Mouse (Mus musculus) left cerebral cortex, adult 8-10 months (tissue): ENCODE measurements around the gene Sdc4. TPM values are rescaled to one million over a fixed set of nuclear protein-coding genes. Genes with fewer than 3 reads are reported as not detected.

Experiments
- DNase-seq, 2 experiments: peaks; one replicate each; pipeline ENCODE4 v3.0.0; 2022; ENCODE audit warnings: low spot score in 2 of 2
- total RNA-seq, 4 experiments: library from RNA; stranded (reverse); gene quantifications; 2 replicates each; pipeline ENCODE4 v1.2.4; 2022

Sdc4 gene
- total RNA-seq, 4 experiments from 2014 or later: 81.2 to 117 (median 89.0) TPM

GRCm38 (mm10) chr2:164449341-164450042 is 5.8 kb upstream of the Sdc4 start:
- no peak for DNase-seq

GRCm38 (mm10) chr2:164448921-164449320 is 5.2 kb upstream of the Sdc4 start:
- no peak for DNase-seq

- no peak for DNase-seq
Observed at GRCm38 (mm10) chr2:164448140-164448539, 4.5 kb upstream of the Sdc4 start.

DNA sequence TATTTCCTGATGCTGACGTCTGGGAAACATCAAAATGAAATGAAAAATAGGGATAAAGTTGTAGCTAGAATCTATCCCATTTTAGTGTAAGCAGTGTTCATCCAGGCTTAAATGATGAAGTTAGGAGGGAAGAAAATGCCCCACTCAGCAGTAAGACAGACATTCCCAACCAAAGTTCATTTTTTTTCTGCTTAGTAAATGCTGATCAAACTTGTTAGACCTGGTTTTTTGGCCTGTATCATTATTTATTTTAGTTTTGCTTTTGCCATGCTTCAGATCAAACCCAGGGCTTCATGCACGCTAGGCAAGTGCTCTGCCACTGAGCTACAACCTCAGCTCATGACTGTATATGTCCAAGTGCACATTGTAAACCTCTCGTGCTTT is 2.4 kb upstream of the Sdc4 start:
- DNase-seq: no peak

DNA sequence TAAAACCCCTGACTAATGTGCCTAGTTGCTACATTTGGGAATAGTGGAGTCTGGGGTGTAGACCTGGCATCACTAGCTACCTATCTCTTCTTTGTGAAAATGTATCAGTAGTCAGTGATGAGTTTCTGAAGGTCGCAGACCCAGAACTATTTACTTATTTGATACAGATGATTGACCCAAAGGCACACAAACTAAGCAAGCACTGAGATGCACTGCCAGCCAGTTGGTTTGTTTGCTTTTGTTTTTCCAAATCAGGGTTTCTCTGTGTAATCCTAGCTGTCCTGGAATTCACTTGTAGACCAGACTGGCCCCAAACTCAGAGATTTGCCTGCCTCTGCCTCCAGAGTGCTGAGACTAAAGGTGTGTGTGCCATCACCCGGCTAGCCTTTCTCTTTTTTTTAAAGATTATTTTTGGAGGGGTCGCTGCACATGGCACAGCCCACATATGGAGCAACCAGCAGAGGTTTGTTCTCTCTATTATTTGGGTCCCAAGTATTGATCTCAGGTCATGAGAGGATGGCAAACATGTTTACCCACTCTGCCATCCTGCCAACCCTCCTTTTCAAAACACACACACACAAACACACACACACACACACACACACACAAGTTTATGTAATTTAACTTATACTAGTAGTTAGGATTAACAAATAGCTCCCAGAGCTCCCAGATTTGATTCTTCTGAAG is 1.9 kb upstream of the Sdc4 start:
- no peak for DNase-seq

DNA sequence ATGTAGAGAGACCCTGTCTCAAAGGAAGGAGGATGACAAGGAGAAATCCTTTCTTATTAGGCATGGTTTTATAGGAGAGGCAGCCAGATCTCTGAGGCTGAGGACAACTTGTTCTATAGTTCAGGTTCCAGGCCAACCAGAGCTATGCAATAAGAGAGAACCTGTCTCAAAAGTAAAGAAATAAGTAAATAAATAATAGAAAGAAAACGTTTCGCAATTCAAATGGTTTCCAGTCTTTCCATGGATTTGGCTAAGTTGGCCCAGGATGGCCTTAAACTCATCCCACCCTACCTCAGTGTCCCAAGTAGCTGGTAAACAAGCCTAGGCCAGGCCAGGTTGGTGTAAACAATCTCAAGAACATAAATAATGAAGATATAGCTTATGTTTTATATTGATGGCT is 1.0 kb upstream of the Sdc4 start:
- no peak for DNase-seq

- peak in 1 of 2 experiments; percentile 60 for DNase-seq
Observed at GRCm38 (mm10) chr2:164443051-164443437, 643 bp downstream of the Sdc4 start.

- no peak for DNase-seq
Observed at GRCm38 (mm10) chr2:164442315-164443050, 1.2 kb downstream of the Sdc4 start.

DNA sequence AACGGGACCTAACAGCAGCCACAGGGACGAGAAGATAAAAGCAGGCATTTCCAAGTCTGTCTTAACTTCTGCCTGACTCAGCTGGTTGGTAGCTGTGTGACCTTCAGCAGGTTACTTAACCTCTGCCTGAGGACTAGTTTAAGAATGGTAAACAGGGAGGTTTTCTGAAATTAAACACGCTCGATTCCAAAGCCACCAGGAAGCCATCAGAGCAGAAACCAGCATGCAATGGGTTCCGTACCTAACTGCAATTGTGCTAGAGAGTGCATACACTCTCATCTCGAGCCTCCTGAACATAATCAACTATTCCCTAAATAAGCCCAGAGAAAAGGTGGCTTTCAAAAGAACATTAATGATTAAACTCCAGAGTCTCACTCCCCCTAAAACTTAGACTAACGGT is 2.0 kb downstream of the Sdc4 start:
- DNase-seq: no peak

- DNase-seq: no peak
Observed at GRCm38 (mm10) chr2:164441155-164441554, 2.5 kb downstream of the Sdc4 start.

GRCm38 (mm10) chr2:164440314-164440713 is 3.4 kb downstream of the Sdc4 start:
- no peak for DNase-seq

GRCm38 (mm10) chr2:164439001-164439421 is 4.7 kb downstream of the Sdc4 start:
- DNase-seq: peak in 1 of 2 experiments; percentile 45

GRCm38 (mm10) chr2:164438257-164438656 is 5.4 kb downstream of the Sdc4 start:
- no peak for DNase-seq

GRCm38 (mm10) chr2:164437710-164438109 is 6.0 kb downstream of the Sdc4 start:
- no peak for DNase-seq

DNA sequence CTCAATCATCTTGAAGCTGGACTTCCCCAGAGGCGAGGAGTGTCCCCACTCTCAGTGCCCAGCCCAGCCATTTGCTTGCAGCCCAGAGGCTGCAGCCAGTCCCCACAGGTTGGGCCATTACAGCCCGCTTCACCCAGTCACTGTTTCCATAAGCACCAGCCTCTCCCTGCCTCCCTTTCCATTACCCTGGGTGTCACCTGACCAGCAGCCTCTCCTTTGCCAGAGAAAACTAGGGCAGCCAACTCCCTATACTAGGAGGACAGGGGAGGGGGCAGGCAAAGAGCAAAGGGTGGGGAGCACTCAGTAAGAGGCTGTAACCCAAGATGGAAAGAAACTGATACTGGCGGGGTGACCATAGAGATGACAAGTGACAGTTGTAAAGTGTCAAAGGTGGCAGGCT is 6.7 kb downstream of the Sdc4 start:
- no peak for DNase-seq

DNA sequence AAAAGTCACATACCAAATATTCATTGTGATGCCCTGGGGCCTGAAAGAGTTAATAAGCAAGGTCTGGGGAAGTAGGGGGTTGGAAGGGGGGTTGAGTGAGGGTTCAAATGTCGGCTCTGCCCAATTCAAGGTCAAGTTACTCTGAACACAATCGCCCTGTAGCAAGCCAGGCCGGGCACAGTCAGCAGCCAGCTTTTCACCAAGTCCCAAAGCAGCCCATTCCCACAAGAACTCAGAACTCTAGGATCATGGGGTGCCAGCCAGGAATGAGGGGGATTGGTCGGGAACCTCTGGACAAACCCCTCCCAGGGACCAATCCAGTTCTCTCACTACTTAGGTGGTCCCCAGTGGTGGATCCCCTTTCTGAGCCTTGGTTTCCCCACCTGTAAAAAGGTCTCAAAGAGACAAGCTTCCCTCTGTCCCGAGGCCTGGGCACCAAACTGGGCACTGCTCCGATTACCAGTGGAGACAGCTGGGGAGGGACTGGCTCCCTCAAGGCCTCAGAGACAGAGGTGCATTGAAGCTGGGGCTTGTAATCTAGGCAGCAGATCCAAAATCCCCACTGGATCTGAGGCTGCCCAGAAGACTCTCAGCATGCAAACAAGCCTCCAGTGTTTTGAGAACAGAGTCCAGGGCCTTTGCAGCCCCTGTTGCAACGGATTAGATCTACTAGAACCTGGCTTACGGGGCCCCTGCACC is 7.3 kb downstream of the Sdc4 start:
- peak in 1 of 2 experiments; percentile 25 for DNase-seq

GRCm38 (mm10) chr2:164435216-164436090 is 8.2 kb downstream of the Sdc4 start:
- DNase-seq: no peak

- DNase-seq: no peak
Observed at GRCm38 (mm10) chr2:164434681-164435080, 9.0 kb downstream of the Sdc4 start.

DNA sequence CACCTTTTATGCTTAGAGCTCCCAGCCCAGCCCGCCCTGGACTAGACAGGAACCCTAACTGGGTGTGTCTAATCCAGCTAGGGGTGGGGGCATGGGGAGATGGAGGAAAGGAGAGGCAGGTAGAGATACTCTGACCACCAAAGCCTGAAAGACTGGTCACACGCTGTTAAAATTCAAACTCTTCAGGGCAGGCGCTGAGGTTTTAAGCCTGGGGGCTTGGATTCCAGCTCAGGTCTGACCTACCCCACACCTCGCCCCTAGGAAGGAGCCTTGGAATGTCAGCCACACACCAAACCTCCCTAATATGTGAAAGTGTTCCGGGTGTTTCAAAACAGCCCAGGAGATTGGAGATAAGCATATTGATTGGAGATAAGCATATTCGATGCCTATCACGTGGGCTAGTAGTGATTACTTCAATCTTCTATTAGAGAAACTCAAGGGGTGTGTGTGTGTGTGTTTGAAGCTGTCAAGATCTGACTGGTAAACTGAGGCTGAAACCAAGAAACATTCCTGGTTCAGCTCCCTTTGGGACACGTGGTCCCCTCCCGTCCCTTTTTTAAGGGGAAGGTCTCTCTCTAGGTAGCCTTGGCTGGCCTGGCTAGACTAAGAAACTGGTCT is 10.3 kb downstream of the Sdc4 start:
- no peak for DNase-seq

GRCm38 (mm10) chr2:164432541-164433191 is 11.0 kb downstream of the Sdc4 start:
- DNase-seq: no peak
